Mouse (Mus musculus) heart, embryonic 13.5 days (tissue): ENCODE data around the gene Ptbp3. TPM values are rescaled to one million over a fixed set of nuclear protein-coding genes. Genes with fewer than 3 reads are reported as not detected.

Experiments used
- ATAC-seq: fragments of 200-750 bp; cut with Nextera tagmentation; 2 replicates; pipeline ENCODE4 v1.8.0; 2017; ENCODE audit warnings: moderate TSS enrichment; ENCODE audit not compliant: insufficient number of reproducible peaks, low FRiP score, low TSS enrichment; ENCODE audit errors: extremely low read depth
- H3K27ac ChIP-seq: fragments of 300-500 bp; sonication (generic); replicated peaks from 2 replicates; pipeline ENCODE4 v1.5.1; 2015; ENCODE audit warnings: moderate library complexity, mild to moderate bottlenecking, inconsistent platforms
- H3K27me3 ChIP-seq: fragments of 300-500 bp; sonication (generic); replicated peaks from 2 replicates; pipeline ENCODE4 v1.6.1; 2015; ENCODE audit warnings: mild to moderate bottlenecking, inconsistent platforms
- H3K36me3 ChIP-seq: fragments of 300-500 bp; sonication (generic); 2 replicates; pipeline ENCODE4 v1.6.1; 2015; ENCODE audit warnings: mild to moderate bottlenecking, inconsistent platforms
- H3K4me1 ChIP-seq: fragments of 300-500 bp; sonication (generic); 2 replicates; pipeline ENCODE4 v1.6.1; 2015; ENCODE audit warnings: inconsistent platforms
- H3K4me2 ChIP-seq: fragments of 300-500 bp; sonication (generic); 2 replicates; pipeline ENCODE4 v1.6.1; 2015; ENCODE audit warnings: inconsistent platforms, mild to moderate bottlenecking, moderate library complexity
- H3K4me3 ChIP-seq: fragments of 300-500 bp; sonication (generic); 2 replicates; pipeline ENCODE4 v1.5.1; 2015; ENCODE audit warnings: moderate library complexity, mild to moderate bottlenecking, inconsistent platforms
- H3K9ac ChIP-seq: fragments of 300-500 bp; sonication (generic); 2 replicates; pipeline ENCODE4 v1.6.1; 2015; ENCODE audit warnings: inconsistent platforms, mild to moderate bottlenecking, moderate library complexity
- H3K9me3 ChIP-seq: fragments of 300-500 bp; sonication (generic); 2 replicates; pipeline ENCODE4 v1.6.1; 2016; ENCODE audit warnings: inconsistent platforms
- WGBS: fragments of 180-500 bp; shearing (Covaris S2); methylation state at CpG from one replicate; pipeline ENCODE4 v1.1.7; 2015; ENCODE audit warnings: mixed read lengths; 5-methylcytosine and 5-hydroxymethylcytosine counted together
- polyA plus RNA-seq: library from polyadenylated mRNA; unstranded; fragments of >200 nt; fragmentation: Nextera tagmentation; extraction: Ambion mirVana; gene quantifications from 2 replicates; pipeline ENCODE4 v1.2.1, GENCODE M21; 2015

Gene Ptbp3
- polyA plus RNA-seq, 1 experiment from 2014 or later: 27.1 TPM

GRCm38 (mm10) chr4:59465449-59465848 lies 83.7 kb downstream of the Ptbp3 start:
- H3K27ac ChIP-seq: no peak overlapping the region
- H3K4me3 ChIP-seq: no peak overlapping the region
- H3K27me3 ChIP-seq: no peaks in the 10 kb centered on the region
- H3K4me2 ChIP-seq: no peak overlapping the region
- no peaks in the 10 kb centered on the region for H3K9me3 ChIP-seq
- WGBS: 72% methylated on average over 2 of the region's 2 CpGs
- H3K4me1 ChIP-seq: peaks cover 31% of the 10 kb centered on the region
- ATAC-seq: no peak
- no peaks in the 10 kb centered on the region for H3K36me3 ChIP-seq
- H3K9ac ChIP-seq: no peak overlapping the region

DNA sequence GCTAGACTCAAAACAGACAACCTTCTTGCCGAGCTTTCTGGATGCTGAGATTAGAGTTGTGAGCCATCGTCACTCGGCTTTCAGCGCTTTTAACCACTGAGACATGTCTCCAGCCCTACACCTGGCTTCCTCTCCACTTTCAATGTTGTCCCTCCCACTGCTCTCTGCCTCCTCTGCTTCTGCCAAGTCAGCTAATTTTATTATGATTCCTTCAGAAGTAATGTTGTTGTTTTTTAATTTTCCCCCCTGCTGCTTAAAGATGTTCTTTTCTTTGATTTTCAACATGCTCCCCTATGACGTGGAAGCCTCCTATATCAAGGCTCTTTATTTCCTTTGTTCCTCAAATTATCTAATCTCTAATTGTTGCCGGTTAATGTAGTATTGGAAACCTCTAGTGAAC lies 84.5 kb downstream of the Ptbp3 start:
- Histone ChIP-seq H3K9me3 (no peaks in the 10 kb centered on the region), H3K27me3 (no peaks in the 10 kb centered on the region), H3K4me3 (no peak overlapping the region), H3K36me3 (no peaks in the 10 kb centered on the region), H3K27ac (no peak overlapping the region), H3K9ac (no peak overlapping the region), H3K4me1 (peaks cover 38% of the 10 kb centered on the region), H3K4me2 (no peak overlapping the region)
- no peak for ATAC-seq
- WGBS: 52% methylated on average over 6 of the region's 6 CpGs

- Histone ChIP-seq H3K36me3 (no peaks in the 10 kb centered on the region), H3K4me3 (no peak overlapping the region), H3K4me1 (peaks cover 45% of the 10 kb centered on the region), H3K9me3 (no peaks in the 10 kb centered on the region), H3K27me3 (no peaks in the 10 kb centered on the region), H3K27ac (no peak overlapping the region), H3K4me2 (no peak overlapping the region), H3K9ac (no peak overlapping the region)
- no peak for ATAC-seq
- WGBS: 77% methylated on average over 6 of the region's 6 CpGs
Observed at GRCm38 (mm10) chr4:59462494-59462893, 86.7 kb downstream of the Ptbp3 start.

GRCm38 (mm10) chr4:59461116-59461727 lies 87.9 kb downstream of the Ptbp3 start:
- 61% methylated on average over 11 of the region's 11 CpGs for WGBS
- H3K4me1 ChIP-seq: peaks cover 45% of the 10 kb centered on the region
- H3K9me3 ChIP-seq: no peaks in the 10 kb centered on the region
- no peak overlapping the region for H3K4me3 ChIP-seq
- no peak overlapping the region for H3K9ac ChIP-seq
- H3K27ac ChIP-seq: no peak overlapping the region
- ATAC-seq: no peak
- H3K27me3 ChIP-seq: no peaks in the 10 kb centered on the region
- H3K4me2 ChIP-seq: no peak overlapping the region
- no peaks in the 10 kb centered on the region for H3K36me3 ChIP-seq

DNA sequence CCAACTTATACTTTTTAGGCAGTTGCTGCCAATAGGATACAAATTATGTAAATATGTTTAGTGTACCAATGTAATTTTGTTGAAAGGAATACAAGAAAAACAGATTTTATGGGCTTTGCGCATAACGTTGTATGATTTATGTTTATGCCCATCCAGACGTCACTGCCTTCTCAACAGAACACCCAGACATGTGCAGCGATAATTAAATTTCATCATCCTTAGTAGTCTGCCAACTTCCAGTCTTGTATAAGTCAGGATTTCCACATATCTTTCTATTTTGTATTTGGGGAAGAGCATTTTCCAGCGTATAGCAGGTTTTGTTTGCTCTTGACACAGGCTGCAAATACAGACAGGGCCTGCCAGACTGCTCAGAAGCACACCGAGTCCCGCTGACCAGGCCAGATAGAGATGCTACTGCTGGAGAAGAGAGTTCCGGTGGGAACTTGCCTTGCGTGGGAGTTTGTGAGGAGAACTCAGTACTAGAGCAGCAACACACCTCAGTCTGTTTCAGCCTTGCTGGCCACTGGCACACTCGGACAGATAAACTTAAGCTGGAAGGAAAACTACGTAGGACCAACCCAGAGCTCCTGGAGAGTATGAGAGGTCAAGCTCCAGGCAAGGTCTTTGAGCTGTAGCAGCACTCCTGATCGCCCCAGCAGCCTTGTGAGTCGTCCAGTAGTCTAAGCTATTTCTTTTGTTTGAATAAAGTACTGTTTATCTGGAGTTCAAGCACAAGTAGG lies 89.8 kb downstream of the Ptbp3 start:
- WGBS: 57% methylated on average over 13 of the region's 13 CpGs
- Histone ChIP-seq H3K27me3 (no peaks in the 10 kb centered on the region), H3K4me2 (no peak overlapping the region), H3K9me3 (no peaks in the 10 kb centered on the region), H3K36me3 (no peaks in the 10 kb centered on the region), H3K4me3 (no peak overlapping the region), H3K27ac (peak overlapping the region; percentile 72), H3K4me1 (peaks cover 40% of the 10 kb centered on the region), H3K9ac (no peak overlapping the region)
- no peak for ATAC-seq

DNA sequence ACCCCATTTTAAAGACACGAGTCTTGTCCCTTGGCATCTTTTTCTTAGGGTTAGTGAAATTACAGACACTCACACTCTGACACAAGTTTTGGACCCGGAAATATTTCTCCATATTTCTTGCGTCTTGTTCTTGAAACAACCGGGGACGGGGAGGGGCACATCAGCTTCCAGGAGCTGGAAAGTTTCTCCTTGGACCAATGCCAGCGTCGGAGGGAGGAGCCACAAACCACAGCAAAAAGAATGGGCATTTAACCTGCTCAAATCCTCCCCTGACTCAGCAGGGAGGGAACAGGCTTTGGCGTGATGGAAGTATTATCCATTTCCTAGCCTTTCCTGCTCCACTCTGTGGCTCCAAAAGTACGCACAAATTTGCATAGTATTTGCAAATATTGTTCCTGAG lies 91.2 kb downstream of the Ptbp3 start:
- ATAC-seq: no peak
- no peak overlapping the region for H3K4me2 ChIP-seq
- H3K36me3 ChIP-seq: no peaks in the 10 kb centered on the region
- H3K9ac ChIP-seq: no peak overlapping the region
- 44% methylated on average over 9 of the region's 9 CpGs for WGBS
- H3K27me3 ChIP-seq: no peaks in the 10 kb centered on the region
- H3K4me1 ChIP-seq: peaks cover 40% of the 10 kb centered on the region
- no peaks in the 10 kb centered on the region for H3K9me3 ChIP-seq
- no peak overlapping the region for H3K27ac ChIP-seq
- H3K4me3 ChIP-seq: no peak overlapping the region

DNA sequence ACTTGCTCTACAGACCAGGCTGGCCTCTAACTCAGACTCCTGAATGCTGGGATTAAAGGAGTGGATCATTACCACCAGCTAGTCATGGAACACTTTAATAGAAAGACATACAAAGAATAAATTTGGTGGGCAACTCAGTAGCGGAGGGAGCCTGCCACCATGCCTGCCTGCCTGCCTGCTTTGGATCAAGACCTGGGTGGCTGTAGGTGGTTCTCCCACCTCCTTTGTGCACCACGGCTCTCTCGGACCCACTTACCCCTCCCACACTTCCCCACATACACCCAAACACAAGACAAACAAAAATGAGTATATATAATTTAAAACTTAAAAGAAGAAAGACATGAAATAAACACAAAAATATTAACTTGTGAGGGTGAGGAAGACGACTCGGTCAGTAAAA lies 92.1 kb downstream of the Ptbp3 start:
- ATAC-seq: no peak
- WGBS: 86% methylated on average over 5 of the region's 5 CpGs
- Histone ChIP-seq H3K4me1 (peaks cover 35% of the 10 kb centered on the region), H3K27ac (no peak overlapping the region), H3K4me3 (no peak overlapping the region), H3K4me2 (no peak overlapping the region), H3K36me3 (no peaks in the 10 kb centered on the region), H3K27me3 (no peaks in the 10 kb centered on the region), H3K9ac (no peak overlapping the region), H3K9me3 (no peaks in the 10 kb centered on the region)

DNA sequence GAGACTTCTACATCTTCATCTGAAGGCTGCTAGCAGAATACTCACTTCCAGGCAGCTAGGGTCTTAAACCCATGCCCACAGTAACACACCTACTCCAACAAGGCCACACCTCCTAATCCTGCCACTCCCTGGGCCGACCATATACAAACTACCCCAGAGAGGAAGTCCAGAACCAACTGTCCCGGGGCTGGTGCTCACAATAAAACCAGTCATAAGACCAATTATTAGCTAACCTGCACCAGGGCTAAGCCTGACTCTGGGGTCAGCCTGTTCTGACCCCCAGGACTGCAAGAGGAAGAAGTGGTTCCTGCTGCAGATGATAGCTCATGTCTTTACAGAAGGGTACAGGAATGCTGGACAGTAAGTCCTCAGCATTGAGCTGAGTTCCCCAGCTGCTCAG lies 93.7 kb downstream of the Ptbp3 start:
- Histone ChIP-seq H3K9ac (no peak overlapping the region), H3K4me3 (no peak overlapping the region), H3K4me2 (no peak overlapping the region), H3K9me3 (no peaks in the 10 kb centered on the region), H3K27ac (no peak overlapping the region), H3K36me3 (no peaks in the 10 kb centered on the region), H3K27me3 (no peaks in the 10 kb centered on the region), H3K4me1 (peaks cover 20% of the 10 kb centered on the region)
- 62% methylated on average over 2 of the region's 2 CpGs for WGBS
- ATAC-seq: no peak

GRCm38 (mm10) chr4:59454046-59454445 lies 95.1 kb downstream of the Ptbp3 start:
- ATAC-seq: no peak
- WGBS: 61% methylated on average over 3 of the region's 3 CpGs

DNA sequence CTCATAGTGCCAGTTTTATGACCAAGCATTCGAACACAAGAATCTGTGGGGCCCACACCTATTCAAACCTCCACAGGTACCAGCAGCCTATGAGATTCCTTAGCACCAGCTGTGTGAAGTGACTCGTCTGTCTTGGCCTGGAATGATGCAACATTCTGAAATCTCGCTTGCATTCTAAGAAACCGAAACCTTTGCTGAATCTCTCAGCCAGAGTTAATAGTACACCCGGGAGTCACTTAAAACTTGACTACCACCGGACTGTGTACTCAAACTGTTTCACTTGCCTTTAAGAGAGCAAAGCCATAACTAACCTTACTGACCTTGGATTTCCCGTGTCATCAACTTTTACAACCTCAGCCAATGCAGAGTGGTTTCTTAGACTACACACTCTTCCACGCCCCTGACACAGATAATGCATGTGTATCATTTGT lies 96.6 kb downstream of the Ptbp3 start:
- no peak overlapping the region for H3K4me2 ChIP-seq
- H3K27ac ChIP-seq: no peak overlapping the region
- H3K4me3 ChIP-seq: no peak overlapping the region
- H3K4me1 ChIP-seq: no peaks in the 10 kb centered on the region; the same call in 1 of the 2 replicates
- H3K9ac ChIP-seq: no peak overlapping the region
- no peak for ATAC-seq
- WGBS: 75% methylated on average over 8 of the region's 8 CpGs
- H3K27me3 ChIP-seq: no peaks in the 10 kb centered on the region
- no peaks in the 10 kb centered on the region for H3K9me3 ChIP-seq
- H3K36me3 ChIP-seq: no peaks in the 10 kb centered on the region

More at GRCm38 (mm10) chr4:59454046-59454445, 95.1 kb downstream of the Ptbp3 start:
- Histone ChIP-seq H3K4me2 (no peak overlapping the region), H3K4me1 (peaks cover 7% of the 10 kb centered on the region), H3K4me3 (no peak overlapping the region), H3K36me3 (no peaks in the 10 kb centered on the region), H3K27ac (no peak overlapping the region), H3K9me3 (no peaks in the 10 kb centered on the region), H3K9ac (no peak overlapping the region), H3K27me3 (no peaks in the 10 kb centered on the region)

GRCm38 (mm10) chr4:59450906-59451305 lies 98.3 kb downstream of the Ptbp3 start:
- peaks cover under 1% of the 10 kb centered on the region; the same call in 1 of the 2 replicates for H3K4me1 ChIP-seq
- no peak overlapping the region for H3K4me3 ChIP-seq
- H3K4me2 ChIP-seq: no peak overlapping the region
- no peaks in the 10 kb centered on the region for H3K27me3 ChIP-seq
- H3K36me3 ChIP-seq: no peaks in the 10 kb centered on the region
- no peak overlapping the region for H3K9ac ChIP-seq
- no peak overlapping the region for H3K27ac ChIP-seq
- H3K9me3 ChIP-seq: peaks cover 4% of the 10 kb centered on the region; the same call in 1 of the 2 replicates
- 90% methylated on average over 3 of the region's 3 CpGs for WGBS
- no peak for ATAC-seq
